Comparison of ENCODE assay signal across 21 mouse cellular contexts in genomic region chr4:127172614-127173013, GRCm38 (mm10). TPM values are rescaled to one million over a fixed set of nuclear protein-coding genes. Genes with fewer than 3 reads are reported as not detected.
DNase-seq lines count a peak whose midpoint lies in the region; ATAC-seq lines count a peak whose summit lies in the region.
"Had no signal": no experiment of that assay in that cellular context is flagged by ENCODE, and none has a peak within 500 bp of the region (broad histone marks: within the 10 kb centered on the region; RNA-seq: fewer than 3 reads in every experiment).

No protein-coding gene starts in this region.

- no peak overlapping the region for H3K27ac ChIP-seq in hindbrain, embryonic 15.5 days (replicated peaks)
- no peak overlapping the region for H3K27ac ChIP-seq in hindbrain, embryonic 10.5 days
- H3K27ac ChIP-seq: forebrain, embryonic 13.5 days; limb, embryonic 15.5 days; stomach, postnatal 0 days had no signal

- H3K4me1 ChIP-seq in hindbrain, embryonic 15.5 days (replicated peaks), result peaks cover 56% of the 10 kb centered on the region
- peaks cover 57% of the 10 kb centered on the region for H3K4me1 ChIP-seq in hindbrain, embryonic 10.5 days (replicated peaks)

- ATAC-seq in hindbrain, embryonic 15.5 days (ENCODE audit: low FRiP score, low read depth), result no peak
- ATAC-seq: CD4-positive, CD25-positive, alpha-beta regulatory T cell, adult 4 months; forebrain, embryonic 13.5 days had no signal

- no peaks in the 10 kb centered on the region for H3K27me3 ChIP-seq in hindbrain, embryonic 15.5 days
- peaks cover 62% of the 10 kb centered on the region for H3K27me3 ChIP-seq in hindbrain, embryonic 10.5 days (ENCODE audit: insufficient read depth, poor library complexity, severe bottlenecking)

- DNase-seq in cerebellum, adult 11-12 months, result peak; percentile 23
- no peak for DNase-seq in cerebellum, postnatal 36 days
- no peak for DNase-seq in hindbrain, embryonic 10.5 days (ENCODE audit: low spot score)
- peak; percentile 66 to 75 for DNase-seq in right cerebral cortex, adult 2 months (ENCODE audit: low spot score in 2 of 2)
- no peak for DNase-seq in right cerebral cortex, postnatal 36 days (ENCODE audit: low spot score in 2 of 2)
- DNase-seq in kidney, adult 18-20 months, result no peak
- no peak for DNase-seq in gastrocnemius, adult 8-10 months (ENCODE audit: low spot score in 2 of 2)
- DNase-seq: adrenal gland, adult 2 months; heart, postnatal 14 days; lung, postnatal 14 days; right cerebral cortex, adult 18-20 months; thymus, postnatal 14 days had no signal

- H3K36me3 ChIP-seq in hindbrain, embryonic 15.5 days, result no peaks in the 10 kb centered on the region
- no peaks in the 10 kb centered on the region for H3K36me3 ChIP-seq in hindbrain, embryonic 10.5 days
- H3K36me3 ChIP-seq: limb, embryonic 15.5 days had no signal

- H3K9ac ChIP-seq in hindbrain, embryonic 15.5 days, result 0 out of 2 replicates have a peak overlapping the region, but pooled peaks have one; percentile 20
- H3K9ac ChIP-seq: limb, embryonic 15.5 days had no signal

- H3K4me2 ChIP-seq in hindbrain, embryonic 15.5 days, result peak overlapping the region; percentile 38
- H3K4me2 ChIP-seq: forebrain, embryonic 13.5 days; heart, embryonic 11.5 days; limb, embryonic 15.5 days had no signal

- WGBS in hindbrain, embryonic 15.5 days, result 62% methylated on average over 4 of the region's 4 CpGs
- WGBS in hindbrain, embryonic 10.5 days, result 67% methylated on average over 4 of the region's 4 CpGs

- H3K9me3 ChIP-seq in hindbrain, embryonic 15.5 days, result no peaks in the 10 kb centered on the region
- no peaks in the 10 kb centered on the region for H3K9me3 ChIP-seq in hindbrain, embryonic 10.5 days
- H3K9me3 ChIP-seq: forebrain, embryonic 13.5 days; limb, embryonic 15.5 days; megakaryocyte, embryonic 14.5 days had no signal

- H3K4me3 ChIP-seq in hindbrain, embryonic 15.5 days, result no peak overlapping the region
- H3K4me3 ChIP-seq in hindbrain, embryonic 10.5 days, result no peak overlapping the region
- H3K4me3 ChIP-seq: forebrain, embryonic 13.5 days; limb, embryonic 15.5 days; megakaryocyte, embryonic 14.5 days; myocyte had no signal

RNA-seq across cellular contexts. Expression of gene Dlgap3, which starts 3.6 kb away (rescaled TPM):
- polyA plus RNA-seq in hindbrain, embryonic 15.5 days (2015; fragmentation: Nextera tagmentation; extraction: Ambion mirVana), result 24.9 and 32.0 TPM in 2 replicates
- 3.7 and 7.9 TPM in 2 replicates for polyA plus RNA-seq in hindbrain, embryonic 10.5 days (2016; fragmentation: Nextera tagmentation; extraction: Ambion mirVana)
- under 1 TPM in 3 of 4 experiments, not detected in 1; 0.11 to 0.15 (median 0.13) TPM for total RNA-seq in gastrocnemius, adult 8-10 months (2022)
- total RNA-seq: MEL had no signal
- polyA plus RNA-seq: CD4-positive, CD25-positive, alpha-beta regulatory T cell, adult 4 months; myocyte had no signal

RNA-seq across cellular contexts. Expression of gene Tmem35b, which starts 49.1 kb away (rescaled TPM):
- polyA plus RNA-seq in hindbrain, embryonic 15.5 days (2015; fragmentation: Nextera tagmentation; extraction: Ambion mirVana), result 17.4 and 17.6 TPM in 2 replicates
- 17.0 and 17.1 TPM in 2 replicates for polyA plus RNA-seq in hindbrain, embryonic 10.5 days (2016; fragmentation: Nextera tagmentation; extraction: Ambion mirVana)
- total RNA-seq in gastrocnemius, adult 8-10 months (2022), result 1 to 10 TPM in 3 of 4 experiments, under 1 TPM in 1; 0.70 to 1.2 (median 1.0) TPM

Comparison
In these comparisons a context has a peak if more than half of its experiments do, and no peak if none do; other contexts are left out.
1. DNase-seq: peak in cerebellum, adult 11-12 months (single experiment) and right cerebral cortex, adult 2 months (2 of 2); none in cerebellum, postnatal 36 days (0 of 2), hindbrain, embryonic 10.5 days (single experiment), right cerebral cortex, postnatal 36 days (0 of 2), kidney, adult 18-20 months (single experiment) and gastrocnemius, adult 8-10 months (0 of 2).